Mouse (Mus musculus): Measurements from ENCODE around the gene Ehd1. TPM values are rescaled to one million over a fixed set of nuclear protein-coding genes. Genes with fewer than 3 reads are reported as not detected.
A peak's percentile ranks its signal among the peaks of the same experiment; 100 is the strongest.

Ehd1 gene
- total RNA-seq, 2 experiments from 2014 or later, result 80.2 to 82.3 TPM

- peak overlapping the region; percentile 86 for H3K27ac ChIP-seq
- peak overlapping the region; percentile 93 for H3K4me3 ChIP-seq
- TF ChIP-seq CTCF (conservative IDR thresholded peaks at IDR 0.05), result peak; percentile 39
- no peak for DNase-seq (ENCODE audit: low spot score in 2 of 2)
These were observed 660 bp upstream of the Ehd1 start for GRCm38 (mm10) chr19:6275740-6276389.

GRCm38 (mm10) chr19:6277661-6278438, 1.3 kb downstream of the Ehd1 start:
- H3K4me3 ChIP-seq, result peak overlapping the region; percentile 93
- H3K27ac ChIP-seq, result peak overlapping the region; percentile 86
- DNase-seq (ENCODE audit: low spot score in 2 of 2), result no peak
- no peak for TF ChIP-seq CTCF (conservative IDR thresholded peaks at IDR 0.05)

GRCm38 (mm10) chr19:6278439-6279073, 2.0 kb downstream of the Ehd1 start:
- peak overlapping the region; percentile 93 for H3K4me3 ChIP-seq
- H3K27ac ChIP-seq, result peak overlapping the region; percentile 86
- DNase-seq (ENCODE audit: low spot score in 2 of 2), result no peak
- no peak for TF ChIP-seq CTCF (conservative IDR thresholded peaks at IDR 0.05)

- H3K27ac ChIP-seq, result peak overlapping the region; percentile 86
- no peak for TF ChIP-seq CTCF (conservative IDR thresholded peaks at IDR 0.05)
- H3K4me3 ChIP-seq, result peak overlapping the region; percentile 93
- no peak for DNase-seq (ENCODE audit: low spot score in 2 of 2)
These were observed 3.1 kb downstream of the Ehd1 start for GRCm38 (mm10) chr19:6279481-6280144.

GRCm38 (mm10) chr19:6280554-6280953, 4.0 kb downstream of the Ehd1 start:
- H3K4me3 ChIP-seq, result peak overlapping the region; percentile 93

GRCm38 (mm10) chr19:6281122-6282020, 4.8 kb downstream of the Ehd1 start:
- peak overlapping the region; percentile 86; the same call in 1 of the 2 replicates for H3K27ac ChIP-seq
- no peak for DNase-seq (ENCODE audit: low spot score in 2 of 2)

More at GRCm38 (mm10) chr19:6280554-6280953, 4.0 kb downstream of the Ehd1 start:
- no peak for TF ChIP-seq CTCF (conservative IDR thresholded peaks at IDR 0.05)
- H3K27ac ChIP-seq, result peak overlapping the region; percentile 86
- no peak for DNase-seq (ENCODE audit: low spot score in 2 of 2)

GRCm38 (mm10) chr19:6283001-6283400, 6.5 kb downstream of the Ehd1 start:
- DNase-seq (ENCODE audit: low spot score in 2 of 2), result no peak
- Histone ChIP-seq H3K27ac (peak overlapping the region; percentile 75), H3K4me3 (no peak overlapping the region)
- no peak for TF ChIP-seq CTCF (conservative IDR thresholded peaks at IDR 0.05)

More at GRCm38 (mm10) chr19:6281122-6282020, 4.8 kb downstream of the Ehd1 start:
- H3K4me3 ChIP-seq, result no peak overlapping the region
- TF ChIP-seq CTCF (conservative IDR thresholded peaks at IDR 0.05), result no peak

- DNase-seq (ENCODE audit: low spot score in 2 of 2), result no peak
- TF ChIP-seq CTCF (conservative IDR thresholded peaks at IDR 0.05), result no peak
These were observed 8.0 kb downstream of the Ehd1 start for GRCm38 (mm10) chr19:6284502-6284901.

GRCm38 (mm10) chr19:6285226-6285625, 8.7 kb downstream of the Ehd1 start:
- no peak for TF ChIP-seq CTCF (conservative IDR thresholded peaks at IDR 0.05)
- no peak overlapping the region for H3K4me3 ChIP-seq
- H3K27ac ChIP-seq, result peak overlapping the region; percentile 93
- DNase-seq (ENCODE audit: low spot score in 2 of 2), result no peak

More at GRCm38 (mm10) chr19:6284502-6284901, 8.0 kb downstream of the Ehd1 start:
- Histone ChIP-seq H3K4me3 (no peak overlapping the region), H3K27ac (peak overlapping the region; percentile 93)

- DNase-seq (ENCODE audit: low spot score in 2 of 2), result no peak
- Histone ChIP-seq H3K27ac (peak overlapping the region; percentile 93), H3K4me3 (peak overlapping the region; percentile 4; the same call in 1 of the 2 replicates)
- TF ChIP-seq CTCF (conservative IDR thresholded peaks at IDR 0.05), result no peak
These were observed 9.3 kb downstream of the Ehd1 start for GRCm38 (mm10) chr19:6285632-6286433.

Data from layer of hippocampus, adult 2 months (tissue).